Mouse (Mus musculus) R1 (cell line): ENCODE results near the gene Klhdc3.
A peak's percentile ranks its signal among the peaks of the same experiment; 100 is the strongest.

Experiments used
- DNase-seq: peaks from one replicate; pipeline ENCODE4 v3.0.0-alpha.2; 2018; ENCODE audit warnings: low read depth, low spot score

The Klhdc3 gene

DNA sequence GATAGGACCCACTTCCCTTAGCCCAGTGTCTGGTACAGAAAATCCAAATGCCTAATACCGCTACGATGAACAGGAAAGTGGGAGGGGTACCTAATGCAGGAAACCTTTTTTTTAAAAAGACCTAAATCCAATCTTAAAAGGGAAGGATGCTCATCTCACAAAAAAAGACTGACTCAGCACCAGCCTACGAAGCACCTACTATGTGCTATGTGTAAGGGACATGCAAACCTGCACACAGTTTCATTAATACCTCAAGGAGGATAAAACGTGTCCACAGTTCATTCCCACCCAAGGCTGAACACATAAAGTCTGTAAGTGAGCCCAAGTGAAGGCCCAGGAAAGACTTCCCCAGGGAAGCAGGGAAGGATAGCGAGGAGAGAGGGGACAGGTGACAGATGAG lies 21.8 kb upstream of the Klhdc3 start:
- no peak for DNase-seq

DNA sequence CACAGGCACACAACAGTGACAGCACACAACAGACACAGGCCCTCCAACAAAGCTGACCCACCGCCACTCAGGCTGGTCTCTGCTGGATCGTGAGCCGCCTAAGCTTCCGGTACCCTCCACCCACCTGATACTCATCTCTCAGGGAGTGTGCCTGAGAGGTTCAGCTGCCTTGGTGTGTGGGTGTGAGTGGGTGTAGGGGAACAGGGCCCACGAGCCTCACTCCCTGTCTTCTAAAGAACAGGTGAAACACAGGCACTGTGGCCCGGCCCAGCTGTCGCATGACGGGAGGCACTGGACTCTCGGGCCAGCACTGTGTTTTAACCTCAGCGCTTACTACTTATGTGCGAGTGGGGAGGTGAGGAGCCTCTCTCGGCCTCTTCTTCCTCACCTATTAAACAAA lies 21.4 kb upstream of the Klhdc3 start:
- DNase-seq = no peak

DNA sequence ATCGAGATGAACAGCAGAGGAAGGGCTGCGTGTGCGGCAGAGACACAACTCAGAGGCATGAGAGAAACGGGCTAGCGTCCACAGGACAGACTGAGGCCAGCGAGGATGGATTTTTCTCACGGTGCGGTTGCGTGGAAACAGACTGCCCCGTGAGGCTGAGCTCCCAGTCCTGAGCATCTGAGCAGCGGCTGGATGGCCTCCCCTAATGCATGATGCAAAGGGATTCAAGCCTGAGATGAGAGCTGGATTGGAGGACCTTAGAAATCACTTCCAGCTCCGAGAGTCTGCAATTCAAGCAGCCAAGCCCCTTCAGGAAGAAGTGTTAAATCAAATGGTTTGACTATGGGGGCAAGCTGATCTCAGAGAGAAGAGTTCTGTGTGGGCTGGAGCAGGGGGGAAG lies 20.8 kb upstream of the Klhdc3 start:
- no peak for DNase-seq

DNA sequence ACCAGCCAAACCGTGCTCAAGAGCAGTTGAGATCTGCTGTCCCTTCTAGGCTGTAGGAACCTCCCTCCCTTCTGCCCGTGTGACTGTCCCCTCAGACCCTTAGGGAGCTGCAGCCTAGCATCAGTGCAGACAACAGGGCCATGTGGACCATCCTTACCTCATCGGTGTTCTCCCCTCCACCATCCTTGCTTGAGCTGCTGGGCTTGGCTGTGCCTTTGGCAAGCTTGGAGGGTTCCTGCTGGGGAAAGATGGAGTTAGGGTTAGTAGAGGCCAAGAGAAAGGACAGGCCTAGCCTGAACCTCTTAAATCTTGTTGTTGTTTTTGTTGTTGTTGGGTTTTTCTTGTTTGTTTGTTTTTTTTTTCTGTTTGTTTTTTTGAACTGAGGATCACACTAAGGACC lies 19.2 kb upstream of the Klhdc3 start:
- no peak for DNase-seq

DNA sequence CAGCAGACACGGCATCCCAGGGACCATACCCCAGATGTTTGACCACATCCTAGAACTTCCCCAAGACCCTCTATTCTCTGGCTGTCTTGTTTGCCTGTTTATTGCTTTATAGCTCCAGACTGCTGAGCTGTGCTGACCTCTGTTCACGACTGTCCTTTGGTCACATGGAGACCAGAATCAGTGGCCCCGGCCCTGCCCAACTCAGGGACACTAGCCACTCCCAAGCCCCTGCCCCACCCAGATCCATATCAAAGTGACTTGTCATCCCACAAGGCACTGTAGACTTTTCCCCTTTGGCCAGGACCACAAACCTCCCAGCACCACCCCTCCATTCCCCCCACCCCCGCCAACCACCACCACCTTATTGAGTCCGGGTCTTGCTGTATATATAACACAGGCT lies 18.5 kb upstream of the Klhdc3 start:
- no peak for DNase-seq

DNA sequence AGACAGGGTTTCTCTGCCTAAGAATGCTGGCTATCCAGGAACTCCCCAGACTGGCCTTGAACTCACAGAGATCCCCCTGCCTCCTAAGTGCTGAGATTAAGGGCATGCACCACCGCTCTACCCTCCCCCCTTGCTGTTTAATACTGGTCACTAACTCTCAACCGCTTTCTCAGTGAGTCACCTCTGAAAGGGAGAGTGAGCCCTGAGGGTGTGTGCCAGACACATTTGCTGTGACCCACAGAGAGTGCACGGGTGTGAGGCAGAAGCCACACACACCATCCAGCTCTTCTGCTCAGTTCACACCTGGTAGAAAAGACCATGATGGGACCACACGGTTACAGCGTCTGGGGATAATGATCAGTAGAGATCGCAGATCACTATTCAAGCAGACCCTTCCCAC lies 17.8 kb upstream of the Klhdc3 start:
- peak; percentile 31 for DNase-seq

DNA sequence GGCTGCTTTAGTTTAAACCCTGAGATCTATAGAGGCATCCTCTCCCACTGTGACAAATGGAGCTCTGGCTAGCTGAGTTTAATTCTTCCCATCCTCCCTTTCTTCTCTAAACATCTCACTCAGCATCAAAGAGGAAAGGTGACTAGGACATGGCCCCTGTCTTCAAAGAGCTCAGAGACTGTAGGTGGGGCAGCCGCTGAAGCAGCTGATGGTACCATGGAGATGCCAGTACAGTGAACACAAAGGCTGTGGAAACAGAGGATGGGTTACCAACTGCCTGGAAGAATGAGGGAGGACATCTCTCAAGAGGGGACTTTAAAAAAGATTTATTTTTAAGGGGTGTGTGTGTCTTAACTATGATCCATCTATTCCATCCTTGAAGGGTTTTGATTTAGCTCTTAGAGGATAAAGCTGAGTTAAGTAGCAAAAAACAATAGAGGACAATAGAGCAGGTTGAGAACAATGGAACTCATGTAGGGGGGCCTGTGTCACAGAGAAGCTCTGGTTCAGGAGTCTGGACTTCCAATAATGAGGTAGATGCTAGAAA lies 13.9 kb upstream of the Klhdc3 start:
- DNase-seq = peak; percentile 63

DNA sequence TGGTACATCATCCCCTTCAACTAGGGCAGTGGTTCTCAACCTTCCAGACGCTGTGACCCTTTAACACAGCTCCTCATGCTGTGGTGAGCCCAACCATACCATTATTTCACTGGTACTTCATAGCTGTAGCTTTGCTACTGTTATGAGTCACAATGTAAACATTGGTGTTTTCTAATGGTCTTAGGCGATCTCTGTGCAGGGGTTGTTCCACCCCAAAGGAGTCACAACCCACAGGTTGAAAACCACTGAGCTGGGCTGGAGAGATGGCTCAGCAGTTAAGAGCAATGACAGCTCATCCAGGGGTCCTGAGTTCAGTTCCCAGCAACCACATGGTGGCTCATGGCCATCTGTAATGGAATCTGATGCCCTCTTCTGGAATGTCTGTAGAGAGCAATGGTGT lies 10.7 kb upstream of the Klhdc3 start:
- no peak for DNase-seq

DNA sequence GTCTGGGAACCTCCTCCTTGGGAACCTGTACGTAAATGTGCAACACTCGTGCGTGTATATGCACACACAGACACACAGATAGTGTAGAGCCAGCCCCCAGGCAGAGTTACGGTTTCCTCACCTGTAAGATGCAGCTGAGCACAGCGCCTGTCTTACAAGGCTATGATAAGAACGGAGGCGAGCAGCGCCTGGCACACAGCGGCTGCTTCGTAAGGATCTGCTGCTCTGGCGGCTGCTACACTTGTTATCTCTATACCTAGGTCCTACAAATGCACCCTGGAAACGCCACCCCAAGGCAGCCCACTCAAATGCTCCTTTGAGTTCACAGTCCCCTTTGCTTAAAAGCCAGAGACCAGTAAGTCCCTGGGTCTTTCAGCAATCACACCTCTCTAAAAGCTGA lies 10.0 kb upstream of the Klhdc3 start:
- DNase-seq = no peak

DNA sequence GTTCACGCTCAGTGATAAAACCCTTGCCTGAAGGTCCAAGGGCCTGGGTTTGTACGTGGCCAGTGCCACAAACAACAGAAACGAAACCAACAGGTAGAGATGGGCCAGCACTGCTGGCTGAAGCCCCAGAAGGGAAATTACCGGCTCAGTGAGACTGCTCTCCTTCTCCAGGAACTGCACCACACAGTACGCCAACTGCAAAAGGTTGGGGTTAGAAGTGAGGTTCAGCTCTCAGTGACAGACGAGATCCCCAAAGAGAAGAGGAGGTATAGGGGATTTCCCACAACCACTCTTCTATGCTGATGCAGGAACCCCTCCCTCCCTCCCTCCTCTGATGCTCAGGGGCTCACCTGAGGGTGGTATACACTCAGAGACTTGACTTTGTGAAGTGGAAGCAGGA lies 5.2 kb upstream of the Klhdc3 start:
- no peak for DNase-seq

DNA sequence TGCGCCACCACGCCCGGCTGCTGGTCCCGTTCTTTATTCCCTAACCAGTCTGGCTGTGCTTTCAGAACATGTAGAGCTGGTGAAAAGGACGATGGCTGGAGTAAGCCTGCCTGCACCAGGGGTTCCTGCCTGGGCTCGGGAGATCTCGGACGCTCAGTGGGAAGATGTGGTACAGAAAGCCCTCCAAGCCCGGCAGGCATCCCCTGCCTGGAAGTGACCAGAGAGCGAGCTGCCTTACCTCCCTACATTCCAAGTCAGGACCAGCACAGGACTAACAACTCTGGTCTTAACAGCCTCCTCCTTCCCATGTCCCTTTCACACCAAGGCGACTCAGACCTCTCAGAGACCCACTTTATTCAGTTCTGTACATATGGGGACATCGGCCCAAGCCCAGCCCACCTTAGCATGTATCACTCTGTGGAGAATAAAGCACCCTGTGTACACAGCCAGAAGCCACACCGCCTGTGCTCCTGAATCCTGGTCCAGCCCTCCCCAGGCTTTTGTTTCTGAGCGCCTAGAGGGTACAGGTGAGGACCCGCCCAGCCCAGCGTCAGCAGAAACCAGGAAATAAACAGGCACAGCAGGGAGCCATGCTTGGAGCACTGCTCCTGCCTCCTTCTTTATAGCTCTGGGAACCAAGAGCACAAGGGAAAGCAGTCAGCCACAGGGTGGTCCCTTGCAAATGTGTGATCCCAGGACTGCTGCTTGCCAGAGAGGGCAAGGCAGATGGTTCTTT lies 2.1 kb upstream of the Klhdc3 start:
- peak; percentile 92 for DNase-seq

DNA sequence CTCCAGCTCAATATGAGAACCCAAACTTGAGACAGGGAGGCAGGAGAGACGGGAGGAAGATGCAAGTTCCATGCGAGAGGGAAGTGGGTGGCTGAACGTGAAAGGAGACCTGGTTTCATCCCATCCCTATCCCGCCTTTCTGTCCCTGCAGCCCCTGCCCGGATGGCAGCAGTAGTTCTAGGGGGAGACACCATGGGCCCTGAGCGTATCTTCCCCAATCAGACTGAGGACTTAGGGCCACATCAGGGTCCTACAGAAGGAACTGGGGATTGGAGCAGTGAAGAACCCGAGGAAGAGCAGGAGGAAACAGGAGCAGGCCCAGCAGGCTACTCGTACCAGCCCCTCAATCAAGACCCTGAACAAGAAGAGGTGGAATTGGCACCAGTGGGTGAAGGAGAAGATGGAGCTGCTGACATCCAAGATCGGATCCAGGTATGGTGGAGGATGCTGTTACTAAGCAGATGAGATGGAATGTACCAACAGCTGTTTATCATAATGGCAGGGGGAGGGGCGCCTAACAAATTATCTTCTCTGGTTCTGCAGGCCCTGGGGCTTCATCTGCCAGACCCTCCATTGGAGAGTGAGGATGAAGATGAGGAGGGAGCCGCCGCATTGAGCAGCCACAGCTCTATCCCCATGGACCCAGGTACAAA lies 878 bp upstream of the Klhdc3 start:
- DNase-seq = no peak

DNA sequence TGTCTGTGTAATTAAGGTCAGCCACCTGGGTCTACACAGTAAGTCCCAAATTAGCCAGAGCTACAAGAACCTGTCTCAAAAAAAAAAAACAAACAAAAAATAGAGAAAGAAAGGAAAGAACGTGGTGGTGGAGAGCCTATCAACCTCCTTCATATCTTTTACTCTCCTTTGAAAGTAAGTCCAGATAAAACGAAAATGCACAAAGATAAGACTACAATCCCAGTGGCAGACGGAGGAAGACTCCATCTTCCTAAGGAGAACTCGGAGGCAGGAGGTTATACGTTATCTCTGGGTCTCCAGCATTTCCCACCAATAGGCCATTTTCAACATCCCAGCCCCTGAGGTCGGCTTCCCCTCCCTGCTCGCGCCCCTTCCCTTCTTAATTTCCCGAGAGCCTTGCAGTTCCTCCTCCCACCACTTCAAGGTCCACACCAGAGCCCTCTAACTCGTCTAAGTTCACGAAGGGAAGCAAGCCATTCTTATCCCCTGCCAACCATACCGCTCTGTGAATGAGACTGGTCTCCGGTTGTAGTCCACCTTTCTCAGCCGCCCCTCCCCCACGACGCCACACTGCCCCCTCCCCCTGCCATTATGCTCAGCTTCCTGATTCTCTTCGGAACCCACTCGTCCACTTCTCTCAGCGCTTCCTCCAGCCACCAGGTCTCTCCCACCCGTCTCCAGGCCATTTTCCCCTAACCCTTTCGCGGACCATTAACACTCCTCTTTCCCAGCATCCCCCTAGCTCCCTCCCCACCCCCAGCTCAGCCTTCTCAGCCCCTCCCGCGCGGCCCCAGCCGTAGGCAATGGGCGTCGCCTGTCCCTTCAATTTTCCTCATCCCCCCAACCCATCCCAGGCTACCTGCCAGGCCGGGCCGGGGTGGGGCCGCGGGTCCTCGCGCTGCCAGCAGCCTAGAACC lies 613 bp downstream of the Klhdc3 start:
- no peak for DNase-seq

DNA sequence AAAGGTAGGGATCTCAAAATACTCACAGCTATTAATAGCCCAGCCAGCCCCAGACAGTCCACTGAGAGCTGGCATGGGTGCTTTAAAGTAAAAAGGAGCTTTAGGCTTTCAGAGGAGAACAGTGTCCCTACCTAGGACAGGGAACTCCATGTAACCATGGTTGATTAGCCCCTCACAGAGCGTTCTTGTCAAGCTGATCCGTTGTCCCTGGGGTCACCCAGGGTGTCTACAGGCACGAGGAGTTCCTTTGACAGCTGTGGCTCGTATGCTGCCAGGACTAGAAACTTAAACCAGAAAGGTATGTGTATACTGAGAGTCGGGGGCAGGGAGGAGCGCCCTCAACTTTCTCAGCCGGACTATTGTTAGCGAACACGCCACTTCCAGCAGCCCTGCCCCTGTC lies 1.8 kb downstream of the Klhdc3 start:
- DNase-seq = no peak

DNA sequence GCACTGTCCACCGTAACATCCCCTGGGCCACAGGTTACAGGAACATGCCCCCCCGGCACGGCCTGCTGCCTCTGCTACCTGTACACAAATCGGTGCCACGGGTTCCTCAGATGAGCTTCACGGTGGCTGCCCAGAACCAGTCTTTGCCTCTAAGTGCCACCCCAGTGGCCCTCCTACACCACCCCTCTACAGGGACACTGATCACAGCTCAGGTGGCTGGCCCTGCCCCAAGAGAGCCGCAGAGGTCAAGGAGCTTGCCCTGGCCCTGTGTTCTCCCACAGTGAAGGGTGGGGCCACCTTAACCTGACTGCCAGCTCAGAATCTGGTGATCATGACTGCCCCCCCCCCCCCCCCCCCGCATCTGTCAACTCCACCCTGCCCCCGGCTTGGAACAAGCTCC lies 2.3 kb downstream of the Klhdc3 start, which contains the start of gene Mea1:
Gene Mea1, plus strand, starts transcription at position 378 of the 400 bp plus-strand sequence.
- DNase-seq = no peak

DNA sequence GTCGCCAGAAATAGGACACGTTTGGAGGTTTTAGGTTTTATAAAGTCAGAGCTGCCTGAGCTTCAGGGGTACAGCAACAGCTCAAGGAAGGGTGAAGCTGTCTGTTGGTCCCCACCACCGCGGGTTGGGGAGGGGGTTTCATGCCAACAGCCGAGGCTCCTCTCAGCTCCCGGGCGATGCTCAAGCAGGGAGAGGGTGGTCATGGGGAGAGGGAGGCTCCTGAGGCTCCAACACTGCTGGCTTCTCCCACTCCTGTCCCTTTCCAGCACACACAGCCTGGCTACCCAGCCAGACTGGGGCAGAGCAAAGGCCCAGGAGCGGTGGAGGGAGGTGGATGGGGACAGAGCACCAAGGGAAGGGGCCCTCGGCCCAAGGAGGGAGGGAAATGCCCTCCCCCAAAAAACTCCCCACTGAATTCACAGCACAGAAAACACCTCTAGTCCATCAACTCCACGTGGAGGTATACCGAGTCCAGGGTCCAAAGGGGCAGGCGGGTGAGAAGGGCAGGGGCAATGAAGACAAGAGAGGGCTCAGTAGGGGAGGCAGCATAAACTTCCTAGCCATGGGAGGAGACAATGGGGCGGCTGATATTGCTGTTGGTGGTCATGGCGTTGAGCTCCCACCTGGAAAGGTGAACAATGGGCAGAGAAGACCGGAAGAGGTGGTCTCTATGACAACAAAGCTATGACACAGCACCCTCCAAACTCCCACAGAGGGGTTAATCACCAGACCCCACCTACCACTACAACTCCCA lies 6.0 kb downstream of the Klhdc3 start:
- DNase-seq = peak; percentile 89

DNA sequence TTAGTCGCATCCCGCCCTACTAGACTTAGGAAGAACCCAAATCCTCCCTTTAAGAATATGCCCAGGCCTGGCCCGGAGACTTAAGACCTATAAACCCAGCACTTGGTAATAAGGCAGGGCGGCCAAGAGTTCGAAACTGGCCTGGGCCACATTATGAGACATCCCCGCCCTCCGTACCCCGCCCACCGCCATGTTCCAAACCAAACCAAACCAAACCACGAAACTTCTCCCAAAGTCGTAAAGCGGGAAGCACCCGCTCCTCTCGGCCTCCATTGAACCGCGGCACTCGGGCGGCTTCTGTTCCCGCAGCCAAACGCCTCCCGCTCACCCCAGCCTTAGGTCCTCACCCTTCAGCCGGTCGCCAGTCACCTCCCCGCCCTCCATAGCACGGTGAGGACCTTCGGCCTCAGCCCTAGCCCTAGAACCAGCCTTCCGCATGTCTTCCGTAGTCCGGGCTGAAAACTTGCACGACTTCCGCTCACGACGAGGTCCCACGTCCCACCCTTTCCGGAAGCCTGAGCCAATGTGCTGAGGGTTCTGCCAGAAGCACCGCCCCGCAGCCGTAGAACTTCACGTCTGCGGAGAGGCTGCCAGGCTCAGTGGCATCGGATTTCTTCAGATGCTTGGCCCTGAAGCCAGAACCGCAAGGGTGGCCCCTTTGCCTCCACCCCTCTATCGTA lies 6.7 kb downstream of the Klhdc3 start, which contains the start of gene Rrp36:
Gene Rrp36, minus strand, starts transcription at position 503 of the 680 bp plus-strand sequence.
- DNase-seq = peak; percentile 98

DNA sequence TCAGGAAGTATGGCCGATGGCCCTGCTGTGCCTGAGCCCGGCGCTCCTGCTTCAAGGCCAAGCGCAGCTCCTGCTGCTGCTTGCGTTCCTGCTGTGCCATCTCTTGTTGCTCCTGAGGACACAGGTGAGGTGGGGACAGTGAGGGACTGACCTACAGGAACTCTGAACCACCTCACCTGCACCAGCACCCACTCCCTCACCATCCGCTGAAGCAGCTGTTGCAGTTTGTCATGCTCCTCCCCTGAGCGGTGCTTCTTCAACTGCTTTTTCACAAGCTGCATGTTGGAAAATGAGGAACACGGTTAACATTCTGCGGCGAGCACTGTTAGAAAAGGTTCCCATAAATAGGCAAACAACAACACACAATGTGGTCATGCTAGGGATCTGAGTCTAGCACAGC lies 10.8 kb downstream of the Klhdc3 start:
- DNase-seq = no peak

DNA sequence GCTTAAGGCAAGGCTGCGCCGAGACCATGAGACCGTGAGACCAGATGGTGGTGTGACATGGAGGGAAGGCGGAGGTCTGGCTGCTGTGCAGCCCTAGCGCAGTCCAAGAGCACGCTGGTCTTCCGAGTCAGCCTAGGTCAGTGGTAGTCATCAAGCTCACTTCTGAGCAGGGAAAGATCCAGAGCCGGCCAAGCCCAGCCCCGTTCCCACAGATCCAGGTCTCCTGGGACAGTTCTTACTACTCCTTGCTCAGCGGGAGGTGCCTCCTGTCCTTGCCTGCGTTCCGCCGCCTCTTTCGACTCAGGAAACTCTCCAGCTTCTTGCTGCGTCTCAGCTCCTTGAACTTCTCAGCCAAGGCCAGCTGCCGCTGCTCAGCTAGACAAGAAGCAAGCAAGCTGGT lies 13.0 kb downstream of the Klhdc3 start:
- peak; percentile 65 for DNase-seq

DNA sequence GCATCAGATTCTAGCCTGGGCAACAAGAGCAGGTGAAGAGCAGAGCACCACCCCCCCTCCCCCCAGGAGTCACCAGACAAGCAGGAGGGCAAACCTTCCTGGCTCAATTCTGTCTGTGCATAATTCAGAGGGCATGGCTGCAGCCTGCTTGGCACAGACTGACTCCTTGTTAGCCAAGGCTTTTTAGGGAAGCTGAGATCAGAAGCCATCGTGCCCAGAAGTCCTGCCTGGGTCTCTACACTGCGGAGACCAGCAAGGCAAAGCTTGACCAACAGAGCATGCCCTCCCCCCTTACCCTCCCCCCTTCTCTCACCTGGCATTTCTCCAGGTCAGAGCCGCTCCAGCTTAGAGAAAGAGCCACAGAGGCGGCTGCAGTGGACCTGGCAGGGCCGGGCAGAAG lies 18.0 kb downstream of the Klhdc3 start:
- no peak for DNase-seq

DNA sequence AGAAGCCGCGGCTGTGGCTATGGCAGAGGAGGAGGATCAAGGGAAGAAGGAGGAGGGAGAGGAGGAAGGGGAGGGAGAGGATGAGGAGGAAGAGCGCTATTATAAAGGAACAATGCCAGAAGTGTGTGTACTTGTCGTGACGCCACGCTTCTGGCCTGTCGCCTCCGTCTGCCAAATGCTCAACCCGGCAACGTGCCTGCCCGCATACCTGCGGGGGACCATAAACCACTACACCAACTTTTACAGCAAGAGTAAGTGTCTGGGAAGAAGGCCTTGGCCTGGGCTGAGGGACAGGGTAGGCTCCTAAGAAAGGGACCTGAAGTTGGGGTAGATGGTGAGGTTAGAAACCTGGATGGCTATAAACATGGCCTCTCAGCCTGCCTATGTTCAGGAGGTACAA lies 18.7 kb downstream of the Klhdc3 start:
- no peak for DNase-seq
